Mouse (Mus musculus) E14TG2a.4 (cell line): ENCODE data around the gene Cdc37l1.

Experiments used
- CTCF ChIP-seq: conservative IDR thresholded peaks from 2 replicates; pipeline ENCODE4 v1.5.1; 2014; ENCODE audit warnings: low read length
- NANOG ChIP-seq: IDR thresholded peaks from 2 replicates; pipeline ENCODE4 v1.6.1; 2014; ENCODE audit warnings: borderline replicate concordance, low read length, mixed read lengths
- POU5F1 ChIP-seq: IDR thresholded peaks from 2 replicates; pipeline ENCODE4 v1.6.1; 2014; ENCODE audit warnings: low read length, borderline replicate concordance

DNA sequence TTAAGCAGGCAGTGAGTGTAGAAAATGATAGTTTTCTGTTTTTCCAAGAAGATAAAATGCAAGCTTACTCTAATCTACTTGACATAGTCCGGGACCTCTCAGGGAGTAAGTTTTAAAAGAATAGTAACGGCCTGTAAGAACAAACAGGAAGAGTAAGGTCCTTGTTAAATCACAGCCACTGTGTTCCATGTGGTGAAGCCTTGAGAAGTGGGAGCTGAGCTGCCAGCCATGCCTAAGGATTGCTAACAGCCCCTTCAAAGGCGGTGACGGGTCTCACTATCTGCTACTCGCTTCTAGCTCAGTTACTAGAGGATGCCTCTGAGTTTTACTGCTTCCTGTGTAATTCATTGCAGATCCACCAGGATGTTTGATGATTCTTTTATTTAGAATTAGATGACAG lies 26.6 kb downstream of the Cdc37l1 start:
- TF ChIP-seq CTCF (no peak), POU5F1 (no peak), NANOG (no peak)
